Mouse (Mus musculus) intestine, embryonic 16.5 days (tissue): ENCODE measurements at regions not wholly inside any gene's neighbourhood (a gene's known extent, or its start where the extent isn't known, plus 50 kb on each side); places are given as distances from the start of the nearest gene placed in this dataset.

ENCODE experiments used
- ATAC-seq: fragments of 200-750 bp; cut with Nextera tagmentation; 2 replicates; pipeline ENCODE4 v1.8.0; 2017; ENCODE audit warnings: moderate TSS enrichment, moderate library complexity
- H3K27ac ChIP-seq: fragments of 300-500 bp; sonication (generic); 2 replicates; pipeline ENCODE4 v1.5.1; 2014; ENCODE audit warnings: mild to moderate bottlenecking, low read length
- H3K27me3 ChIP-seq: fragments of 300-500 bp; sonication (generic); replicated peaks from 2 replicates; pipeline ENCODE4 v1.6.1; 2014; ENCODE audit warnings: low read length, control low read depth, mixed read lengths; ENCODE audit not compliant: control insufficient read depth, insufficient read depth
- H3K36me3 ChIP-seq: fragments of 300-500 bp; sonication (generic); 2 replicates; pipeline ENCODE4 v1.6.1; 2014; ENCODE audit warnings: low read length, control low read depth; ENCODE audit not compliant: control insufficient read depth, insufficient read depth
- H3K4me1 ChIP-seq: fragments of 300-500 bp; sonication (generic); 2 replicates; pipeline ENCODE4 v1.6.1; 2014; ENCODE audit warnings: low read length, control low read depth, mixed read lengths; ENCODE audit not compliant: control insufficient read depth, insufficient read depth
- H3K4me2 ChIP-seq: fragments of 300-500 bp; sonication (generic); 2 replicates; pipeline ENCODE4 v1.6.1; 2014; ENCODE audit warnings: low read depth, low read length, control low read depth
- H3K4me3 ChIP-seq: fragments of 300-500 bp; sonication (generic); 2 replicates; pipeline ENCODE4 v1.5.1; 2014; ENCODE audit warnings: mild to moderate bottlenecking, low read length
- H3K9ac ChIP-seq: fragments of 300-500 bp; sonication (generic); 2 replicates; pipeline ENCODE4 v1.6.1; 2014; ENCODE audit warnings: low read depth, low read length
- H3K9me3 ChIP-seq: fragments of 300-500 bp; sonication (generic); 2 replicates; pipeline ENCODE4 v1.6.1; 2016; ENCODE audit warnings: low read length, control low read depth; ENCODE audit not compliant: control insufficient read depth
- WGBS: fragments of 180-500 bp; shearing (Covaris S2); extraction: QIAGEN DNeasy Blood & Tissue Kit; methylation state at CpG from one replicate; pipeline ENCODE4 v1.1.7; 2014; 5-methylcytosine and 5-hydroxymethylcytosine counted together

DNA sequence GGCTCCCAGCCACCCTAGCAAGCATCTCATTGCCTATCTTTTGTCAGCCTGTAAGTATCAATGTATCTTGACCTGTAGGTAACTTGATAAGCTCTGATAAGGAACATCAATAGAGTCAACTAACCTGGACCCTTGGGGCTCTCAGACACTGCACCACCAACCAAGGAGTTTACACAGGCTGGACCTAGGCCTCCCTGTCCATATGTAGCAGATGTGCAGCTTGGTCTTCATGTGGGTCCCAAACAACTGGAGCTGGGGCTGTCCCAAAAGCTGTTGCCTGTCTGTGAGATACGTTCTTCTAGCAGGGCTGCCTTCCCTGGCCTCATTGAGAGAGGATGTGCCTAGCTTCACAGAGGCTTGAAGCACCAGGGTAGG is 335.2 kb upstream of the Klf12 start:
- Histone ChIP-seq H3K4me1 (no peaks in the 10 kb centered on the region), H3K4me3 (no peak overlapping the region), H3K9me3 (no peaks in the 10 kb centered on the region), H3K36me3 (no peaks in the 10 kb centered on the region), H3K4me2 (no peak overlapping the region), H3K9ac (no peak overlapping the region), H3K27ac (no peak overlapping the region), H3K27me3 (no peaks in the 10 kb centered on the region)
- WGBS = 71% methylated on average over 1 of the region's 1 CpGs
- ATAC-seq = no peak

DNA sequence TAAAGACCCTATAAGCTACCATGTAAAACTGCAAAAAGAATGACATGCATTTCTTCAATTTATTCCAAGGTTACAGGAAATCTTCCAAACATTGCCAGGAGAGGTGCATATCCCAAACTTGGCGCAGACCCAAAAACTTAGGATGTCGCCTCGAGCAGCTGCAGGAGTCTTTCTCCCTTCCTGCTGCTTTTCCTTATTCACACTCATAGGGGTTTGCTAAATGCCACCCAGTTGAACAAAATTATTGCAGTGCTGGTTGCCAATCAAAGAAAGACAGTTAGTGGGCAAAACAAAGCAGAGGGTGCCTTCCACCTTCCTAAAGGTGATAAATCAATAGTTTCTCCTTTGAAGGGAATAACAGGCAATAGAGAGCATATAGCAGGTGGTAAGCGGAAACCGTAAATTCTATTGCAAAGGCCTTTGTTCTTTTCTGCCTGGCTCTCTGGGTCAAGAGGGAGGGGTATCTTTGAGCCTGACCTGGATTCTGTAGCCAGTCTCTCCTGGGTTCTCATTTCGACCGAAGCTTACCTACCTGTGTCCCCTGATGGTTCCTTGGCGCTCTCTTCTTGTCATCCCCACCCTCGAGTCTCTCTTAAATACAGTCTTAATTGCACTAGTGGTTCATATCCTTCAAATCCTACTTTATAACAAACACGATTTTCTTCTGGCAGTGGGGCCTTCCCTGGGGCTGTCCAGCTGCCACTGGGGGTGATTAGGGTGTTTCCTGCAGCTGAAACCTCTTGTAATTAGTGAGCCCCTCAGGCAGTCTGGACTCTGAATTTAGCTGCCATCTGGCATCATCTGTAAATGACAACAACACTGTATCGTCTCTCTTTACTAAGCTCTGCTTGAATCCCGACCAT is 334.5 kb upstream of the Klf12 start:
- Histone ChIP-seq H3K27ac (no peak overlapping the region), H3K9me3 (no peaks in the 10 kb centered on the region), H3K4me3 (no peak overlapping the region), H3K4me1 (no peaks in the 10 kb centered on the region), H3K27me3 (no peaks in the 10 kb centered on the region), H3K9ac (no peak overlapping the region), H3K4me2 (no peak overlapping the region), H3K36me3 (no peaks in the 10 kb centered on the region)
- 62% methylated on average over 12 of the region's 12 CpGs for WGBS
- no peak for ATAC-seq

- no peaks in the 10 kb centered on the region for H3K4me1 ChIP-seq
- no peaks in the 10 kb centered on the region for H3K9me3 ChIP-seq
- ATAC-seq = no peak
- no peak overlapping the region for H3K27ac ChIP-seq
- H3K27me3 ChIP-seq = no peaks in the 10 kb centered on the region
- no peak overlapping the region for H3K4me3 ChIP-seq
- 95% methylated on average over 1 of the region's 1 CpGs for WGBS
- no peak overlapping the region for H3K4me2 ChIP-seq
- no peak overlapping the region for H3K9ac ChIP-seq
- H3K36me3 ChIP-seq = no peaks in the 10 kb centered on the region
These were observed 325.7 kb upstream of the Klf12 start for GRCm38 (mm10) chr14:100610017-100610760.

- Histone ChIP-seq H3K4me2 (no peak overlapping the region), H3K4me1 (no peaks in the 10 kb centered on the region), H3K27ac (no peak overlapping the region), H3K36me3 (no peaks in the 10 kb centered on the region), H3K9ac (no peak overlapping the region), H3K9me3 (no peaks in the 10 kb centered on the region), H3K27me3 (no peaks in the 10 kb centered on the region), H3K4me3 (no peak overlapping the region)
- no peak for ATAC-seq
- 79% methylated on average over 4 of the region's 4 CpGs for WGBS
These were observed 322.6 kb upstream of the Klf12 start for GRCm38 (mm10) chr14:100607109-100607508.

- WGBS = 31% methylated on average over 7 of the region's 7 CpGs
- no peaks in the 10 kb centered on the region for H3K27me3 ChIP-seq
- H3K4me3 ChIP-seq = no peak overlapping the region
- H3K4me1 ChIP-seq = no peaks in the 10 kb centered on the region
- H3K36me3 ChIP-seq = no peaks in the 10 kb centered on the region
- H3K27ac ChIP-seq = no peak overlapping the region
- H3K9ac ChIP-seq = no peak overlapping the region
- no peak overlapping the region for H3K4me2 ChIP-seq
- ATAC-seq = no peak
- H3K9me3 ChIP-seq = no peaks in the 10 kb centered on the region
These were observed 316.5 kb upstream of the Klf12 start for GRCm38 (mm10) chr14:100600886-100601451.

- Histone ChIP-seq H3K4me3 (no peak overlapping the region), H3K27me3 (no peaks in the 10 kb centered on the region), H3K4me1 (no peaks in the 10 kb centered on the region), H3K36me3 (no peaks in the 10 kb centered on the region), H3K9me3 (no peaks in the 10 kb centered on the region), H3K27ac (no peak overlapping the region), H3K9ac (no peak overlapping the region), H3K4me2 (no peak overlapping the region)
- no peak for ATAC-seq
These were observed 285.5 kb upstream of the Klf12 start for GRCm38 (mm10) chr14:100570026-100570425.

- Histone ChIP-seq H3K27ac (no peak overlapping the region), H3K9ac (no peak overlapping the region), H3K36me3 (no peaks in the 10 kb centered on the region), H3K4me3 (no peak overlapping the region), H3K9me3 (no peaks in the 10 kb centered on the region), H3K27me3 (no peaks in the 10 kb centered on the region), H3K4me2 (no peak overlapping the region), H3K4me1 (0 out of 2 replicates have a peak, but pooled peaks cover 3% of the 10 kb centered on the region)
- ATAC-seq = no peak
- WGBS = 85% methylated on average over 3 of the region's 3 CpGs
These were observed 277.4 kb upstream of the Klf12 start for GRCm38 (mm10) chr14:100561884-100562283.

GRCm38 (mm10) chr14:100558378-100558777 is 273.9 kb upstream of the Klf12 start:
- Histone ChIP-seq H3K4me2 (no peak overlapping the region; the same call in 1 of the 2 replicates), H3K4me3 (no peak overlapping the region), H3K27me3 (no peaks in the 10 kb centered on the region), H3K9me3 (no peaks in the 10 kb centered on the region), H3K4me1 (0 out of 2 replicates have a peak, but pooled peaks cover 3% of the 10 kb centered on the region), H3K27ac (no peak overlapping the region), H3K36me3 (no peaks in the 10 kb centered on the region), H3K9ac (no peak overlapping the region)
- peak; percentile 62 for ATAC-seq
- WGBS = 12% methylated on average over 4 of the region's 4 CpGs

GRCm38 (mm10) chr14:100552466-100552865 is 268.0 kb upstream of the Klf12 start:
- Histone ChIP-seq H3K4me3 (no peak overlapping the region), H3K9ac (no peak overlapping the region), H3K9me3 (no peaks in the 10 kb centered on the region), H3K36me3 (no peaks in the 10 kb centered on the region), H3K4me1 (no peaks in the 10 kb centered on the region), H3K4me2 (no peak overlapping the region), H3K27me3 (no peaks in the 10 kb centered on the region), H3K27ac (no peak overlapping the region)
- ATAC-seq = no peak
- WGBS = 56% methylated on average over 2 of the region's 2 CpGs
